Mouse (Mus musculus) adrenal gland (tissue): ENCODE data around the gene Ccdc84.
"Not testable (repeated sequence)": the region's sequence is repeated elsewhere in the genome, so short reads cannot be mapped to it uniquely, and the experiment has no call there.

Experiments
- intact Hi-C: fragments of 180-260 bp; cut with DNase I; formaldehyde crosslinking; loops from one replicate; pipeline ENCODE4 v1.15.1; 2025

Ccdc84 gene

GRCm38 (mm10) chr9:44410647-44411336 is 7.6 kb downstream of the Ccdc84 start:
- intact Hi-C loops: no loop called here

- intact Hi-C loops: not testable (repeated sequence)
These were observed 9.7 kb downstream of the Ccdc84 start for GRCm38 (mm10) chr9:44408693-44409092.

GRCm38 (mm10) chr9:44407752-44408097 is 10.6 kb downstream of the Ccdc84 start:
- intact Hi-C loops: no loop called here

- intact Hi-C loops: no loop called here
These were observed 11.2 kb downstream of the Ccdc84 start, which contains the start of the genes Rps25 and Trappc4 for GRCm38 (mm10) chr9:44406906-44407751. TSS of gene Rps25 (plus strand) at chr9:44407139. TSS of gene Trappc4 (minus strand) at chr9:44407600.

- intact Hi-C loops: no loop called here
These were observed 13.4 kb downstream of the Ccdc84 start for GRCm38 (mm10) chr9:44405011-44405410.

GRCm38 (mm10) chr9:44401081-44401480 is 17.3 kb downstream of the Ccdc84 start:
- intact Hi-C loops: no loop called here

GRCm38 (mm10) chr9:44399795-44400114 is 18.6 kb downstream of the Ccdc84 start:
- intact Hi-C loops: no loop called here

- intact Hi-C loops: no loop called here
These were observed 19.1 kb downstream of the Ccdc84 start for GRCm38 (mm10) chr9:44399114-44399794.

GRCm38 (mm10) chr9:44398551-44398950 is 19.8 kb downstream of the Ccdc84 start:
- intact Hi-C loops: no loop called here

GRCm38 (mm10) chr9:44398087-44398486 is 20.3 kb downstream of the Ccdc84 start:
- intact Hi-C loops: no loop called here

GRCm38 (mm10) chr9:44396684-44397411 is 21.5 kb downstream of the Ccdc84 start, which contains the start of gene Slc37a4:
TSS of gene Slc37a4 (plus strand) at chr9:44396852.
- intact Hi-C loops: no loop called here

- intact Hi-C loops: loop anchor here (5.0 kb wide), 1 partner anchor 54 kb away; no protein-coding TSS in a partner anchor
These were observed 26.9 kb downstream of the Ccdc84 start for GRCm38 (mm10) chr9:44391466-44391865.

- intact Hi-C loops: loop anchor here (10.0 kb wide), 1 partner anchor 264 kb away; no protein-coding TSS in a partner anchor
These were observed 29.1 kb downstream of the Ccdc84 start for GRCm38 (mm10) chr9:44389273-44389672.

- intact Hi-C loops: loop anchor here (10.0 kb wide), 1 partner anchor 262 kb away; no protein-coding TSS in a partner anchor
These were observed 31.1 kb downstream of the Ccdc84 start for GRCm38 (mm10) chr9:44387221-44387620.

- intact Hi-C loops: loop anchor here (10.0 kb wide), 1 partner anchor 260 kb away; no protein-coding TSS in a partner anchor
These were observed 33.8 kb downstream of the Ccdc84 start for GRCm38 (mm10) chr9:44384596-44384995.

- intact Hi-C loops: loop anchor here (10.0 kb wide), 1 partner anchor 255 kb away; no protein-coding TSS in a partner anchor
These were observed 38.5 kb downstream of the Ccdc84 start for GRCm38 (mm10) chr9:44379862-44380261.

- intact Hi-C loops: no loop called here
These were observed 39.1 kb downstream of the Ccdc84 start, which contains the start of gene Hyou1 for GRCm38 (mm10) chr9:44379054-44379834. TSS of gene Hyou1 (plus strand) at chr9:44379490.

- intact Hi-C loops: no loop called here
These were observed 40.1 kb downstream of the Ccdc84 start for GRCm38 (mm10) chr9:44378153-44378730.

- intact Hi-C loops: not testable (repeated sequence)
These were observed 41.0 kb downstream of the Ccdc84 start for GRCm38 (mm10) chr9:44377335-44377734.

- intact Hi-C loops: no loop called here
These were observed 42.2 kb downstream of the Ccdc84 start for GRCm38 (mm10) chr9:44376141-44376540.
